Mouse (Mus musculus) frontal cortex, adult (tissue): ENCODE results near the gene Mettl24.
"Not testable (repeated sequence)": the region's sequence is repeated elsewhere in the genome, so short reads cannot be mapped to it uniquely, and the experiment has no call there.

Experiments used
- ATAC-seq: cut with Nextera tagmentation; 2 replicates; pipeline ENCODE4 v1.9.2; 2017; ENCODE audit warnings: mild to moderate bottlenecking, moderate library complexity, mixed read lengths; ENCODE audit not compliant: low TSS enrichment

The Mettl24 gene

DNA sequence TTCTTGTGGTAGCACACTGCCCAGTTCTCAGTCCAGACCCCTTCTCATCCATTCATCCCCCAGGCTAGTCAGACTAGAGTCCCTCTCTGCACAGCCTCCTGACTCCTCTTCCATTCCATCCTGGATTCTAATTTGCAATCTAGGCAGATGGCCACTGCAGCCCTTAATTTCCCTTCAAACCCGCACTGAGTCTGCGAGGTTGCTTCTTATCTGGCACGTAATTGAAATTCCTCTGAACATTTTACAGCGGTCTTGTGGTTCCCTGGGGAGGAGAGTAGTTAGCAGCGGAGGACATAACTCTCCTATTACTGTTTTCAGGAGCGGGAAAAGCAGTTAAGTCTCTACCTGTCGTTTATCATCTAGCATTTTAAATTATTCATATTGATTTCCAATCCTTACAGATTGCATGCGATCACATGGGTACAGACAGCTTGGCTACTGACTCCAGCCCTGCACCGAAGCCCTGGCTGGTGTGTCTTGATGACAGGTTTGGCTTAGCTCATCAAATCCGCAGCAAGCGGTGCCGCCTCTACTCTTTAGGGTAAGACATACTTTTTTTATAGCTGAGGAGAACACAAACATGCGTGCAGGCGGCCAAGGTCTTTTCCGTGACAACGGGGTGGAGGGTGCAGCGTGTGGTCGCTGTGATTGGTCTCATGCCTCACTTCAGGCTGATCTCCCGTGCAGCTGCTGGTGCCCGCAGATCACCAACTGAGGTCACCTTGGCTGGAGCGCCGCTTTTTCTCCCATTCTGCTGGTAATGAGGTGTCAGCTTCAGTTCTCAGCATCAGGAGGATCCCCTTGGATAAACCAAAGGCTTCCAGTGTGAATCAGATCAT lies 54.4 kb downstream of the Mettl24 start:
- peak; percentile 73 for ATAC-seq

DNA sequence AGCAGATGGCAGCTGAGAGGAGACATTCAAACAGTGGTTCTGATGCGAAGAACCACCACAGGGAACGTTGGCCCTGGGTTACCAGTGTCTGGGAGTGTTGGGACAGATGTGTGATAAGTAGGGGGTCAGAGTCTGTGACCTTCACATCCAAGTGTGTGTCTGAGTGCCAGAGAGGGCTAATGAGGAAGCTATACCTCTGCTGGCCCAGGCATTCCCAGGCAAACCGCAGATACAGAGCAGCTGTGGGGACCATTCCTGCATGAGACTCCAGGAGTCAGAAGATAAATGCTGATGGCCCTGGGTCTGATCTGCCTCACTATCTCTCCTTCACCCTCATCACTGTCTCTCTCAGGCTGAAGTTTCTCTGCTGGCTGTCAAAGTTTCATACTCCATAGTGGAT lies 57.6 kb downstream of the Mettl24 start:
- no peak for ATAC-seq

GRCm38 (mm10) chr10:40750293-40751047 lies 67.4 kb downstream of the Mettl24 start:
- peak; percentile 76 for ATAC-seq

DNA sequence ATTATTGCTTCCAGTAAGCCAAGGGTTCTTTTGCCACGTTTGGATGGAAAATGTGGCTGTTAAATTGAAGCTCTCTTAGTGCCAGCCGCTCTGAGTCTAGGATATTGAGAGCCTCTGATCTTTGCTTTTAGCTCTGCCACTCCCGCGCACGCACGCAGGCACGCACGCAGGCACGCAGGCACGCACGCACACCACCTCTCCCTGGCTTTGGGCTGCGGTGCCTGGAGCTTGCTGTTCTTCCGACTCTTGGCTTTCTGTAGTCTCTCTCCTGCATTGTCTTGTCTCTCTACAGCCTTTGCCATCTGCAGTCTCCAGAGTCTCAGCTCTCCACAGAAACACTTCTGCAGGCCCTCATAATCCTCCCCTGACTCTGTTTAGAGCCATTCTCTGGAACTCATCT lies 68.1 kb downstream of the Mettl24 start:
- ATAC-seq, result peak; percentile 72

DNA sequence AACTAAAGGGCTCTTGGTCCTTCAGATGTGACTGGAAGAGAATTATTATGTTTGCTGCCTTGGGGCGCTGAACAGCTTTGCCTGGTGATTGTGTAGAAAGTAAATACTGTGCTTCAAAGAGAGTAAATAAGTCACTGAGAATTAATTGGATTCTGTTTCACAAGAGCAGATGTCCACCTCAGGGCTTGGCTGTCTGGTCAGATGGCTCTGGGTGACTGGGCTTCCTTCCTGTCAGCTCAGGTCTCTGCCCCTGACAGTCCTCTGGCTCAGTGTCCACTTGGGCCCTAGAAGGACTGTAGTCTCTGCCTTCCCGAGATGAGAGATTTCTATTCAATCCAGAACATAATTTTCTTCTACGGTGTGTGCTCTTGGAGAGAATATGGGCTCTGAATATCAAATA lies 70.0 kb downstream of the Mettl24 start:
- no peak for ATAC-seq

DNA sequence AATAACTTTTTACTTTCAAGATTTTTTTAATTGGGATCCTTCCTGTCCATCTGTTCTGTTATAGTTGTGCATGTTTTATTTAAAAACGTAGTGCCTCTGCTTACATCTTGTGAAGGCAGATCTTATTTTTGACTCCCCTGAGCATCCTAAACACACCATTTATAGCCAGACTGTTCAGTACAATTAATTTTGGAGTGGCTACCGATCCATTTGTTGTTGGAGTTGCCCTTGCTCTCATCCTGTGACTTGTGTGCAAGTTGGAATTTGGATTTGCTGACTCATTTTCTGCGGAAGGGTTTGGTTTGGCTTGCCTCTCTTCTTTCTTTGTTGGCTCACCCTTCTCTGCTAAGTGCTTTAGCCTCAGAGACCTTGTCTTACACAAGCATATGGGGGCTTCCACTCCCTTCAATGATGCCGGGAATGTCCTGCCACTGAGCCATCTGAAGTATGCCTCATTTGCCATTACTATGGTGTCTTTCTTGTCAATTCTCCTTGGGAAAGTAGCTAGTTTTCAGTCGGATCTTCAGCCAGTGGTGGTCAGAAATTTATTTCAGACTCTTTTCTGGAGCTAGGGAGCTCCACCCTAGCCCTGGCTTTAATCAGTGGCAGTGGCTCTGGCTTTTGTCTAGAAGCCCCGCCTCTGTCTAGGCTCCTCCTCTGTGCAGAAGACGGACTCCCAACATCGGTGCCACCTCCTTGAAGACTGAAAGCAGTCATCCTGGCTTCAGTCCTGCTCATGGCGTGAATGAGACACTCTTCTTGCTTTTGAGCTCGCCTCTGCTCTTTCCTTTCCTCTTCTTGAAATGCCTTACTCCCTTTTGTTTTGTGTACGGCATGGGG lies 75.3 kb downstream of the Mettl24 start:
- ATAC-seq, result peak; percentile 21; the same call in 1 of the 2 replicates

- not testable (repeated sequence) for ATAC-seq
Observed at GRCm38 (mm10) chr10:40759391-40760194, 76.5 kb downstream of the Mettl24 start.

- peak; percentile 24 for ATAC-seq
Observed at GRCm38 (mm10) chr10:40760195-40761009, 77.3 kb downstream of the Mettl24 start.

DNA sequence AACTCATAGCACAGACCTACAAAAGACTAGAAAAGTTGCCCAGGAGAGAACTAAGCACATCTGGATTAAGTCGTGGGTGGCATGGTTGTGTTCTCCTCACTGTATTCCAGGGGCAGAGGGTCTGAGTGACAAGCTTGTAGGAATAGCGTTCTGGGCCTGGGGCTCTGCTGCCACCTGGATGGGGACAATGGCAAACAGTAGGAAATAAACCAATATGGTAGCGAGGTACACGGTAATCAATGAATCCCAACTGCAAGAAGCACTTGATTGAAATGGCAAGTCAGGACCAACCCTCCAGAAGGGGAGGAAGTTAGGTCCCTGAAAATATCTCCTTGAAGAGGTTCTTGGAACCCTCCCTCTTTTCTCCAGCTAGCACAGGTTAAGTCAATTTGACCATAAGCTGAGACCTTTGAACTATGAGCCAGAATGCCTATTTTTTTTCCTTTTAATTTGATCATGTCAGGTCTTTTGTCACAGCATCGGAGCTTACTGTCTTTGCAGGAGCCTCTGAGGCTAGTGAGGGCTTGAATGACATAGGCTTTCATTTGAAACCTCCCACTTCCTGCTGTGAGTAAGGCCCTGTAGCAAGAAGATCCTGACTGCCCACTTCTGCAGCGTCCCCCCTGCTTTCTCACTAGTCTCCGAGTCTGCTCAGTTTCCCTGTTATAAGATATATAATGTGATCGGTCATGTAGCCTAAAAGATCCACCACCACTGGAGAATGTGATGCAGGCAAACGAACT lies 78.1 kb downstream of the Mettl24 start:
- 0 out of 2 replicates have a peak, but pooled peaks have one; percentile 14 for ATAC-seq

DNA sequence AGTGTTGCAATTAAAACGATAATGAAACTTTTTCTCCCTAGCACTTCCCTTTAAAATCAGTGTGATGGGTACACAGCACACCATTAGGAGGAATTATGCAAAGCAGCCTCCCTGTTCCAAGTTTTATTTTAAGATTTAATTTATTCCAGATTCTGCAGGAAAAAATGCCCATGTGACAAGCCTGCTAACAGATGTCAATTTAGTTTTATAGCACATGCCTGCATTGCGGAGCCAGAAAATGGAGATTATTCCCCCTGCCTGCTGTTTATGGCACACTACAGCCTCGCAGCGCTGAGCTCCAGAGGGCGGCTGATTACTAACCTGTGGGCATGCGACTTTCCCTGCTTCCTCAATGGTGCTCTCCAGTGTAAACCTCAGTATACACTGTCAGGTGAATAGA lies 79.5 kb downstream of the Mettl24 start:
- peak; percentile 45 for ATAC-seq

DNA sequence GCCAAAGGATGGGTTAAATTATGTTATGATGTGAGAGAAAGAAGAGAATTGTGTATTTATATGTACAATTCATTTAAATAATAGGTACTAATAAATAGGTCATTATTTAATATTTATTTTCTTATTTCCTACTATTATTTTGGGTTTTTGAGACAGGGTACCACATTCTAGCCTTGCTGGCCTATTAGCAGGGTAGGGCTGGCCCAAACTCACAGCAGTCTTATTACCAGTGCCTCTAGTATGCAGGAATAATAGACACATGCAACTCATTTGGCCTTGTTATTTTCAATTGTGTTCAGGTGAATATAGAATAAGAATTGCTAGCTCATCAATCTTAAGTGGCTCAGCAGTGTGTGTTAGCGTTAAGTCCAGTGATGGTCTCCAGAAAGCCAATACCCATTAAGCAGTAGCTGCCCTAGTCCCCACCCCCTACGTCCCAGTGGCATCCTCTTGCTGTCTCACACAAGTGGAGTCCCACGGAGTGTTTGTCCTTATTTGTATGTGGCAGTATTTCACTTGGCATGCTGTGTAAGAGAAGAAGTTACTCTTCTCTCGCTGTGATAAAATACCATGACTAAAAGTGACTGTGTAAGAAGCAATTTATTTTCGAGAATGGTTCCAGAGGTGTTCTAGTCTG lies 80.1 kb downstream of the Mettl24 start:
- ATAC-seq, result peak; percentile 15; the same call in 1 of the 2 replicates

GRCm38 (mm10) chr10:40772266-40772665 lies 89.2 kb downstream of the Mettl24 start:
- no peak for ATAC-seq

GRCm38 (mm10) chr10:40775151-40775550 lies 92.1 kb downstream of the Mettl24 start:
- peak; percentile 78 for ATAC-seq

- no peak for ATAC-seq
Observed at GRCm38 (mm10) chr10:40775655-40776054, 92.6 kb downstream of the Mettl24 start.

- ATAC-seq, result no peak
Observed at GRCm38 (mm10) chr10:40777171-40777570, 94.1 kb downstream of the Mettl24 start.

- no peak for ATAC-seq
Observed at GRCm38 (mm10) chr10:40778472-40778871, 95.4 kb downstream of the Mettl24 start.

- ATAC-seq, result no peak
Observed at GRCm38 (mm10) chr10:40790406-40790805, 107.3 kb downstream of the Mettl24 start.

- peak; percentile 81 for ATAC-seq
Observed at GRCm38 (mm10) chr10:40792115-40792514, 109.0 kb downstream of the Mettl24 start.

DNA sequence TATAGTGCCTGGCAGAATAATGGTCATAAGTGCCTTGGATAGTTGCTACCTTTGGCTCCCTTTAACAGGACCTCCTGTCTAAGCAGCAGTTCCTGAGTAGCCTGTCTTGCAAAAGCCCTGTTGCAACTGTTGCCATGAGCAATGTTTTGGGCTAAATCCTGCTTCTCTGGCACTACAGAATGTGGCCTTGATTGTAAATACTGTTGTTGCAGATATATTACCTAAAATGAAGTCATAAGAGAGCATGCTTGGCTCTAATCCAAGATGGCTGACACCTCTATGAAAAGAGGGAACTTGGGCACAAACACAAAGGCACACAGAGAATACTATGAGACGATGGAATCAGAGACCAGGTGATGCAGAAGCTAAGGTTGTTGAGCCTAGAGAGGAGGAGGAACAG lies 122.1 kb downstream of the Mettl24 start:
- ATAC-seq, result no peak
